Mouse (Mus musculus): ENCODE results near the gene Adgre4. TPM values are rescaled to one million over a fixed set of nuclear protein-coding genes. Genes with fewer than 3 reads are reported as not detected.

Adgre4 gene
- total RNA-seq, 2 experiments from 2014 or later: 0.09 TPM; not detected in 1

Other genes starting within 250 kb of the Adgre4 start
- gene Vmn2r118, start 124.8 kb upstream of the Adgre4 start, total RNA-seq (2021): not detected
- 1 to 10 TPM; 5.4 to 5.9 TPM for gene Pot1b, start 37.4 kb upstream of the Adgre4 start, total RNA-seq (2021)
- gene Zfp119a, start 128.9 kb downstream of the Adgre4 start, total RNA-seq (2021): 1 to 10 TPM; 5.5 to 6.2 TPM
- 1 to 10 TPM; 6.1 to 8.8 TPM for gene Zfp959, start 142.1 kb downstream of the Adgre4 start, total RNA-seq (2021)
- gene Zfp119b, start 199.5 kb downstream of the Adgre4 start, total RNA-seq (2021): 1 to 10 TPM; 3.3 to 4.2 TPM
- 1 to 10 TPM; 1.3 to 1.8 TPM for gene Ebi3, start 202.7 kb downstream of the Adgre4 start, total RNA-seq (2021)
- gene Yju2, start 209.1 kb downstream of the Adgre4 start, total RNA-seq (2021): 10 to 100 TPM; 15.0 to 15.2 TPM
- gene Shd, start 220.5 kb downstream of the Adgre4 start, total RNA-seq (2021): 10 to 100 TPM; 39.2 to 41.0 TPM
- gene Fsd1, start 236.5 kb downstream of the Adgre4 start, total RNA-seq (2021): 10 to 100 TPM; 81.3 to 86.5 TPM

All from left cerebral cortex, adult 18-20 months (tissue).